Mouse (Mus musculus) layer of hippocampus, adult 2 months (tissue): Measurements from ENCODE around the gene Ddx58. TPM values are rescaled to one million over a fixed set of nuclear protein-coding genes. Genes with fewer than 3 reads are reported as not detected.

Experiments
- DNase-seq, 2 experiments: peaks; one replicate each; pipeline ENCODE4 v3.0.0; 2022; ENCODE audit warnings: low spot score in 2 of 2
- H3K27ac ChIP-seq: fragments of 200-600 bp; 2 replicates; pipeline ENCODE4 v1.8.1; 2022
- H3K4me3 ChIP-seq: fragments of 200-600 bp; 2 replicates; pipeline ENCODE4 v1.8.1; 2022; ENCODE audit warnings: mild to moderate bottlenecking
- CTCF ChIP-seq: fragments of 200-600 bp; conservative IDR thresholded peaks from 2 replicates; pipeline ENCODE4 v1.8.1; 2022; ENCODE audit warnings: antibody characterized with exemption, mild to moderate bottlenecking, moderate library complexity
- total RNA-seq, 2 experiments: library from RNA; stranded (reverse); gene quantifications; 2 replicates each; pipeline ENCODE4 v1.2.3; 2021

Ddx58 gene
- total RNA-seq, 2 experiments from 2014 or later = 4.0 to 5.7 TPM

DNA sequence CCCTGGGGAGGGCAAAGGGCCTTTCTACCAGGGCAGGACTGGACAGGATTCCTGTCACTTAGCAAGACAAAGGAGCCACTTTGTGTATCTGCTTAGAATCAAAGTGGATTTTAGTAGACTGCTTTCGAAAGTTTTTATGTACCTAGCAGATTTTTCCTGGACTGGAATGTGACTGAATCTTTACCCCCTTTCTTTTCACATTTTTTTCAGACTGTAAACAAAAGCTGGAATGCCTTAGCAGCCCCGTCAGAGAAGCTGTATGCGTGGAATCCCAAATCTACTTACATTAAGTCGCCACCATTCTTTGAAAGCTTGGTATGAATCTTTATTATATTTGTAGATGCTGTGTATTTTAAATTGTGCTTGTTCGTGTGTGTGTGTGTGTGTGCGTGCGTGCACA is 51.7 kb downstream of the Ddx58 start:
- Histone ChIP-seq H3K27ac (no peak overlapping the region), H3K4me3 (no peak overlapping the region)
- no peak for TF ChIP-seq CTCF
- DNase-seq = no peak

DNA sequence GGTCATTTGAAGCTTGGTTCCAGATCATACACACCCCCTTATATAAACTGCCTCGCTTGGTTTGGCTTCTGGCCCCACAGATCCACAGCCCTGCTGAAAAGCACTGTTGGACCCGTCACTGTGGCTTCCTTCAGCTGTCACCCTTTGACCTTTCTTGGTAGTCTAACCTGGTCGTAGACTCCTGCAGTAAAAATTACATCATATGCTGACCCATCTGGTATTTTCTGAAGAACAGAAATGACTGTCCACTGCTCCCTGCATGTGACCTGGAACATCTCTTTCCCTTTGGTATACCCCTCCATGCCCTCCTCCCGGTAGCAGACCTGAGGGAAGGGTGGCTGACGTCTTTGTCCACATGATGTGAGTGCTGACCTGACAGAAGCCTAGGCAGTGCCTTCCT is 55.2 kb downstream of the Ddx58 start:
- no peak for DNase-seq
- TF ChIP-seq CTCF = no peak
- no peak overlapping the region for H3K4me3 ChIP-seq
- no peak overlapping the region for H3K27ac ChIP-seq

DNA sequence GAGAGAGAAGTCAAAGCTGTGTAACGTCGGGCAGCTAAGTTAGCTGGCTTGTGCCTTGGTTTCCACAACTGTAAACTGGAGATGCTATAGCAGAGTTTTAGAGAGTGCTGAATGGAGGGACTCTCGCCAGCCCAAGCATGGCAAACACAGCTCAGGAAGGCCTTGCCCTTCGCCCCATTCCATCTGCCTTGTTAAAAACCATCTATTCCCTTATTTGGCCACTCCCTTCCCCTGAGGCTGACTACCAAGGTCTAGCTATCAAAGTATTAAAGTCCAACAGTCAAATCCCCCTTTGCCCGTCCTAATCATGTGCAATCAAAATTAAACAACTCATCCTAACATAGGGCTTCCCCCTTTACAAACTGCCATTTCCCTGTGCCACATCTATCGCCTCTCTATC is 55.8 kb downstream of the Ddx58 start:
- no peak for DNase-seq
- no peak for TF ChIP-seq CTCF
- H3K4me3 ChIP-seq = no peak overlapping the region
- H3K27ac ChIP-seq = no peak overlapping the region

DNA sequence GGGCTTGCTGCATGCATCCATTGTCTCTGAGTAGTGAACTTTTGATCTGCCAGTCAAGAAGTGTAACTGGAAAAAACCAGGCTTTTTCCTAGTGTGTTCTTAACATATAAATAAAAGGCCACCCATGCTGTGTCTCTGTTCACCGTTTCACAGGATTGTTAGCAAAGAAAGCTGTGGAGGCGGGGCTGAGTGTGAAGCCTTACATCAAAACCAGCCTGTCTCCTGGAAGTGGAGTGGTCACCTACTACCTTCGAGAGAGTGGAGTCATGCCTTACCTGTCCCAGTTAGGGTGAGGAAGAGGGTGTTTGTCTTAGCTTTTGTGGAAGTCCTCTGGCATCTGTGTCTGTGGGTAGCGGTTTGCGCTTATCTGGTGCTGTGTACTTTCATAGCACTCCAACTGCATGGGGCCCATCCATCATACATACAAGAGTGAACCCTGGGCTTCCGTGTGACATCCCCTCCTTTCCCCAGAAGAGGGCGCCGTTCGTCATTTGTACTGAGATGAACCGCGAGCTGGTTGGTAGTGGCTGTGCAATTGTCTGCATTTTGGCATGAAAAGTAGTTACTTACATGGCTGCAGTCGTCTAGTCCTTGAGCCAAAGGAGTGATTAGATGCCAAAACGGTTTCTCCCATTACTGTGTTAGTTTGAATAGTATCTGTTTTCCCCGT is 56.8 kb downstream of the Ddx58 start:
- peak; percentile 81 for TF ChIP-seq CTCF
- DNase-seq = peak; percentile 33 to 78

DNA sequence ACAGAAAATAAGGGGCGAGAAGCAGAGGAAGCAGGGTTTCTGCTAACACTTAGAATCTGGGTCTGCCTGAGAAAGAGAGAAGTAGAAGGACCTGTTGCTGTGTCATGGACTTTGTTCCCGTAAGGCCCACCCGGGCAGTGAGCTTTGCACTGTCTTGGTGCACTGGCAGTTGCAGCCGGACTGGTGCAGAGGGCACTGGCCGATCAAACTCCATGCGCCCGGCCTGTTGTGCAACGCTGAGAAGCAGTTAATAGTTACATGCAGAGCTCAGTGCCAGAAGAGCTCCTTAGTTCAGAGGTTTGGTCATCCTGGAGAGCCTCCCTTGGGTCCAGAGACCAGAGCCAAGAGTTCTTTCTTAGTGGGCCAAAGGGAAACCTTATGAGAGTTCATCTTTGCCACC is 57.9 kb downstream of the Ddx58 start:
- TF ChIP-seq CTCF = no peak
- H3K27ac ChIP-seq = no peak overlapping the region
- no peak overlapping the region for H3K4me3 ChIP-seq
- no peak for DNase-seq

More for the DNA sequence above, 56.8 kb downstream of the Ddx58 start:
- Histone ChIP-seq H3K4me3 (no peak overlapping the region), H3K27ac (no peak overlapping the region)

- no peak for TF ChIP-seq CTCF
- H3K4me3 ChIP-seq = no peak overlapping the region
- H3K27ac ChIP-seq = no peak overlapping the region
- no peak for DNase-seq
Measured at GRCm38 (mm10) chr4:40180046-40180445, 59.6 kb downstream of the Ddx58 start.

DNA sequence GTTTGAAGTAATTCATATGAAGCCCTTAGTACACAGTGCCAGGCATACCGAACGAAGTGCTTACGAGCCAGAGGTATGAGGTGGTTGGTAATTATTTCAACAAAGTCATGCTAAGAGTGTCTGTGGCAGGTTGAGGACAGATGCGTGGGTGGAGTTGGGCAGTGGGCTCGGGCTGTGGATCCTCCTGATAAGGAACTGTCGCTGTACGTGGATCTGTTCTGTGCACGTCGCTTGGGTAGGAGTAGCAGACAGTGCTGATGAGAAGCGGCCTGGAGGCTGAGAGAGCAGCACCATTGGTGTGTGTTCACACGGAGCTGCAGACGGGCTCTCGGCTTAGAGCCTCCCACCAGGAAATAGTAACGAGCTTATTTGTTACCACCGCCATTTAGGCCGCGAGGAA is 61.0 kb downstream of the Ddx58 start:
- no peak for TF ChIP-seq CTCF
- DNase-seq = no peak
- Histone ChIP-seq H3K4me3 (no peak overlapping the region), H3K27ac (no peak overlapping the region)

DNA sequence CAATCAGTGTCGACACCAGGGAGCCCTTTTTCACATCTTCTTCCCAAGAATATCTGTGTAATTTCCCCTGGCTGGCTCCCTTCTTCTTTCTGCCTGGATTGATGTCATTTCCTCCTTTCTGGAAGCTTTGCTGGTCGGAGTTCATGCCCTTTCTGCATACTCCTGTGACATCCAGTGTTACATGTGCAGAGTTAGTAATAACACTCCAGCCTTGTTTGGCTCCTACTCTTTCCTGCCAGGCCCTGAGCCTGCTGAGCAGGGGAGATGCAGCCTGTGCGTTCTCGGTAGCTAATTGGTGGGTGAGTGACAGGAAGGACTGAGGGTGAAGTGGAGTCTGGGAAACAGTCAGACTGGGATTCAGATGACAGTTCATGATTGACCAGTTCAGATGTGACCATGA is 65.3 kb downstream of the Ddx58 start:
- H3K4me3 ChIP-seq = no peak overlapping the region
- H3K27ac ChIP-seq = no peak overlapping the region
- no peak for DNase-seq
- no peak for TF ChIP-seq CTCF

- Histone ChIP-seq H3K4me3 (no peak overlapping the region), H3K27ac (no peak overlapping the region)
- DNase-seq = no peak
- no peak for TF ChIP-seq CTCF
Measured at GRCm38 (mm10) chr4:40172336-40172735, 67.3 kb downstream of the Ddx58 start.

DNA sequence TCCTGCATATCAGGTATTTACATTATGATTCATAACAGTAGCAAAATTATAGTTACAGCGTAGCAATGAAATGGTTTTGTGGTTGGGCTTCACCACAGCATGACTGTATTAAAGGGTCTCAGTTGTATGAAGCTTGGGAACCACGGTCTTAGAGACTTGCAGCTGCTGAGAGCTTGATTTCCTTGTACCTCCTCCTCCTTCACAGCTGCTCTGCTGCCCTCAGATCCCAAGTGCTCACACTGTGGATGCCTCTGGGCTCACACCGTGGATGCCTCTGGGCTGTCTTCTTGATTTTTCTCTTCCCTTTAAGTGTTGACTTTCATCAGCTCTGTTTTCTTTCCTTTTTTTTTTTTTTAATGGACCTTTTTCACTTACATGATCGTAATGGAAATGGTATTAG is 68.2 kb downstream of the Ddx58 start:
- Histone ChIP-seq H3K27ac (no peak overlapping the region), H3K4me3 (no peak overlapping the region)
- TF ChIP-seq CTCF = no peak
- DNase-seq = no peak

DNA sequence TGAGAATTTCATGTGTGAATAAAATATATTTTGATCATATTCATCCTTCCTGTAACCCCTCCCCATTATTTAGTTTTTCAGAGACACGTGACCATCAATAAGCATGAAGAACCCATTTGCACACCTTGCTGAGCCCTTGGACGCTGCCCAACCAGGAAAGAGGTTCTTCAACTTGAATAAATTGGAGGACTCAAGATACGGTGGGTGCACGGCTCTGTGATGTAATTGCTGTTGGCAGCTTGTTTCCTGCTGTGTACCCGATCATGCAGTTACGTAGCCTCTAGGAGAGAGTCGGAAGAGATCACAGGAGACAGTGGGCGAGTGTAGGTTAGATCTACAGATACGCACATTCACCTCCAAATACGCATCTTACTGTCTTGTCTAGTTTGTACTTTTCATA is 76.0 kb downstream of the Ddx58 start:
- Histone ChIP-seq H3K4me3 (no peak overlapping the region), H3K27ac (no peak overlapping the region)
- TF ChIP-seq CTCF = no peak
- no peak for DNase-seq

- DNase-seq = no peak
- no peak overlapping the region for H3K4me3 ChIP-seq
- TF ChIP-seq CTCF = peak; percentile 38
- no peak overlapping the region for H3K27ac ChIP-seq
Measured at GRCm38 (mm10) chr4:40160591-40161434, 78.8 kb downstream of the Ddx58 start.

DNA sequence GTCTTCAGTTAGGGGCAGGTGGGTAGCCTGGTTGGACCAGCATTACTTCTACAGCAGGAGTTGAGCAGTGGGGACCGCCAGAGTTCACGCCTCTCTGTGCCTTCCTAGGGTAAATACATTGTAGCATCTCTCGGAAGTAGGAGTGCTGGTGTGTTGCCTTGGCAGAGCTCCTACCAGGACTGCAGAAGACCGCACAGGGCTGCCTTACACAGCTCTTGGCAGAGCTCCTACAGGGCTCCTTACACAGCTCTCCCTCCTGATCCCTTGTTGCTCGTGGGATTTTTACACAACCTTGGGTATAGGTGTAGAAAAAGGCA is 81.4 kb downstream of the Ddx58 start:
- DNase-seq = no peak
- no peak for TF ChIP-seq CTCF
- H3K4me3 ChIP-seq = no peak overlapping the region
- no peak overlapping the region for H3K27ac ChIP-seq

DNA sequence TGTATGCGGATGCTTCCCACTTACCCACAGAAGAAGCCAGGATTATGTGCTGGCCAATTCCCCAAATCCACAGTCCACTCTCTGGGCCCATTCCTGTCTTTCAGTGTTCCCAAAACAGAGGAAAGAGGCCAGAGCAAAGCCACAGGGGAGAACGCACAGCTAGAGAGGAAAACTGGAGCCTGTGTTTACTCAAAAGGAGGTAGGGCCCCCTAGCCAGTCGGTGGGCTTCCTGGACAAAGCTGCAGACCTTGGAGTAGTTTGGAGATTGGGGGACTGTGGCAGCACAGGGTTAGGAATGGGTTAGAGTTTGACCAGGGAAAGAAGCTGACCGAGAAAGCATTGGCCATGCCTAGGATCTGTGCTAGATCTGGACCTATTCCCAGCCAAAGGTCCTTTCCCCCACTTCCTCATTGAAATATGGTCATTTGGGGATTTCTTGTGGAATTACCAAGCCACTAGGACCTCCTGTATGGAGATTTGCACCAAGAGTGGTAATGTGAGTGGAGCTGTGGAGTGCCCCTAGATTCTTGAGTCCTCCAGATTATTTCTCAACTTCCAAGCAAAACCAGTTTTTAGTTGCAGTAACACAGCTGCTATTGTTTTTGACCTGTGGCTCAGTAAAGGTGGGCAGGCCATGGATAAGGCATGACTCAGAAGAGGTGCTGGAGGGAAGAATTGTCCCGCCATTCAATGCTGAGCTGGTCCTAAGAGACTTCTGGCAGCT is 82.0 kb downstream of the Ddx58 start:
- H3K27ac ChIP-seq = no peak overlapping the region
- DNase-seq = no peak
- no peak overlapping the region for H3K4me3 ChIP-seq
- TF ChIP-seq CTCF = no peak
